Mouse (Mus musculus) small intestine, adult 2 months (tissue): ENCODE results near the gene Ncr1.

Experiments used
- CTCF ChIP-seq: fragments of 200-500 bp; IDR thresholded peaks from 2 replicates; pipeline ENCODE4 v1.5.1; 2012; ENCODE audit warnings: low read depth, mild to moderate bottlenecking, control low read depth, inconsistent platforms, low read length, moderate library complexity, mixed read lengths; ENCODE audit not compliant: insufficient replicate concordance, insufficient read length; ENCODE audit errors: extremely low read depth
- POLR2A ChIP-seq: fragments of 200-500 bp; IDR thresholded peaks from 2 replicates; pipeline ENCODE4 v1.6.1; 2012; ENCODE audit warnings: low read depth, mild to moderate bottlenecking, control low read depth, inconsistent platforms, low read length, moderate library complexity

- no peak for TF ChIP-seq POLR2A
- no peak for TF ChIP-seq CTCF
These were observed 36.0 kb downstream of the Ncr1 start for GRCm38 (mm10) chr7:4373521-4373920.
